Mouse (Mus musculus): ENCODE data around the gene AC161166.1. TPM values are rescaled to one million over a fixed set of nuclear protein-coding genes. Genes with fewer than 3 reads are reported as not detected.

Gene AC161166.1
- polyA plus RNA-seq, 1 experiment from 2014 or later, result 0.32 TPM

GRCm38 (mm10) chr7:24481474-24482207 is 30.6 kb downstream of the AC161166.1 start, which contains the start of gene Cadm4:
Gene Cadm4, plus strand, starts transcription at chr7:24482023.
- no peaks in the 10 kb centered on the region for H3K9me3 ChIP-seq
- WGBS, result under 1% methylated on average over 66 of the region's 83 CpGs
- H3K27me3 ChIP-seq, result peaks cover 33% of the 10 kb centered on the region; the same call in 1 of the 2 replicates
- H3K4me3 ChIP-seq, result peak within 1 kb of the TSS; percentile 65
- H3K4me2 ChIP-seq, result peak within 1 kb of the TSS; percentile 98
- no peaks in the 10 kb centered on the region for H3K36me3 ChIP-seq
- H3K9ac ChIP-seq, result peak within 1 kb of the TSS; percentile 44
- H3K4me1 ChIP-seq, result peaks cover 15% of the 10 kb centered on the region
- ATAC-seq (ENCODE audit: insufficient number of reproducible peaks, low FRiP score, low TSS enrichment, low read depth), result peak; percentile 68
- H3K27ac ChIP-seq, result no peak within 1 kb of the TSS

GRCm38 (mm10) chr7:24480986-24481473 is 31.2 kb downstream of the AC161166.1 start:
- peak overlapping the region; percentile 44 for H3K9ac ChIP-seq
- H3K9me3 ChIP-seq, result no peaks in the 10 kb centered on the region
- H3K27me3 ChIP-seq, result peaks cover 33% of the 10 kb centered on the region; the same call in 1 of the 2 replicates
- no peak for ATAC-seq (ENCODE audit: insufficient number of reproducible peaks, low FRiP score, low TSS enrichment, low read depth)
- peak overlapping the region; percentile 98 for H3K4me2 ChIP-seq
- H3K4me1 ChIP-seq, result peaks cover 15% of the 10 kb centered on the region
- H3K4me3 ChIP-seq, result peak overlapping the region; percentile 65
- no peak overlapping the region for H3K27ac ChIP-seq
- H3K36me3 ChIP-seq, result no peaks in the 10 kb centered on the region
- WGBS, result 12% methylated on average over 14 of the region's 14 CpGs

- no peak overlapping the region for H3K4me2 ChIP-seq
- no peak for ATAC-seq (ENCODE audit: insufficient number of reproducible peaks, low FRiP score, low TSS enrichment, low read depth)
- WGBS, result 60% methylated on average over 18 of the region's 18 CpGs
- H3K9ac ChIP-seq, result no peak overlapping the region
- peaks cover 33% of the 10 kb centered on the region; the same call in 1 of the 2 replicates for H3K27me3 ChIP-seq
- no peak overlapping the region for H3K27ac ChIP-seq
- H3K9me3 ChIP-seq, result no peaks in the 10 kb centered on the region
- no peaks in the 10 kb centered on the region for H3K36me3 ChIP-seq
- no peak overlapping the region for H3K4me3 ChIP-seq
- peaks cover 15% of the 10 kb centered on the region for H3K4me1 ChIP-seq
These were observed 31.9 kb downstream of the AC161166.1 start for GRCm38 (mm10) chr7:24480121-24480941.

GRCm38 (mm10) chr7:24479685-24480084 is 32.6 kb downstream of the AC161166.1 start:
- Histone ChIP-seq H3K4me1 (peaks cover 15% of the 10 kb centered on the region), H3K4me2 (no peak overlapping the region), H3K9ac (no peak overlapping the region), H3K9me3 (no peaks in the 10 kb centered on the region), H3K4me3 (no peak overlapping the region), H3K27me3 (peaks cover 33% of the 10 kb centered on the region; the same call in 1 of the 2 replicates), H3K36me3 (no peaks in the 10 kb centered on the region), H3K27ac (no peak overlapping the region)
- 94% methylated on average over 2 of the region's 2 CpGs for WGBS
- ATAC-seq (ENCODE audit: insufficient number of reproducible peaks, low FRiP score, low TSS enrichment, low read depth), result no peak

- no peaks in the 10 kb centered on the region for H3K9me3 ChIP-seq
- ATAC-seq (ENCODE audit: insufficient number of reproducible peaks, low FRiP score, low TSS enrichment, low read depth), result no peak
- no peak overlapping the region for H3K9ac ChIP-seq
- no peak overlapping the region for H3K4me2 ChIP-seq
- H3K27ac ChIP-seq, result no peak overlapping the region
- H3K4me3 ChIP-seq, result no peak overlapping the region
- peaks cover 30% of the 10 kb centered on the region; the same call in 1 of the 2 replicates for H3K27me3 ChIP-seq
- no peaks in the 10 kb centered on the region for H3K36me3 ChIP-seq
- 83% methylated on average over 5 of the region's 5 CpGs for WGBS
- H3K4me1 ChIP-seq, result peaks cover 15% of the 10 kb centered on the region
These were observed 33.3 kb downstream of the AC161166.1 start for GRCm38 (mm10) chr7:24478911-24479310.

- Histone ChIP-seq H3K9ac (no peak overlapping the region), H3K27me3 (peaks cover 15% of the 10 kb centered on the region; the same call in 1 of the 2 replicates), H3K4me1 (peaks cover 9% of the 10 kb centered on the region), H3K9me3 (no peaks in the 10 kb centered on the region), H3K36me3 (no peaks in the 10 kb centered on the region), H3K27ac (no peak overlapping the region), H3K4me2 (no peak overlapping the region), H3K4me3 (no peak overlapping the region)
- no peak for ATAC-seq (ENCODE audit: insufficient number of reproducible peaks, low FRiP score, low TSS enrichment, low read depth)
- WGBS, result 85% methylated on average over 7 of the region's 7 CpGs
These were observed 35.4 kb downstream of the AC161166.1 start for GRCm38 (mm10) chr7:24476856-24477255.

GRCm38 (mm10) chr7:24476338-24476737 is 35.9 kb downstream of the AC161166.1 start:
- 77% methylated on average over 8 of the region's 8 CpGs for WGBS
- no peak overlapping the region for H3K4me2 ChIP-seq
- ATAC-seq (ENCODE audit: insufficient number of reproducible peaks, low FRiP score, low TSS enrichment, low read depth), result no peak

GRCm38 (mm10) chr7:24474811-24475506 is 37.3 kb downstream of the AC161166.1 start:
- no peak for ATAC-seq (ENCODE audit: insufficient number of reproducible peaks, low FRiP score, low TSS enrichment, low read depth)
- no peaks in the 10 kb centered on the region for H3K27me3 ChIP-seq
- H3K9ac ChIP-seq, result no peak overlapping the region
- WGBS, result 36% methylated on average over 21 of the region's 21 CpGs
- no peaks in the 10 kb centered on the region; the same call in 1 of the 2 replicates for H3K9me3 ChIP-seq
- no peaks in the 10 kb centered on the region for H3K4me1 ChIP-seq
- no peaks in the 10 kb centered on the region for H3K36me3 ChIP-seq
- no peak overlapping the region for H3K27ac ChIP-seq
- no peak overlapping the region for H3K4me2 ChIP-seq
- H3K4me3 ChIP-seq, result no peak overlapping the region

More at GRCm38 (mm10) chr7:24476338-24476737, 35.9 kb downstream of the AC161166.1 start:
- Histone ChIP-seq H3K4me3 (no peak overlapping the region), H3K36me3 (no peaks in the 10 kb centered on the region), H3K9me3 (no peaks in the 10 kb centered on the region), H3K9ac (no peak overlapping the region), H3K4me1 (peaks cover 6% of the 10 kb centered on the region), H3K27ac (no peak overlapping the region), H3K27me3 (peaks cover 12% of the 10 kb centered on the region; the same call in 1 of the 2 replicates)

- WGBS, result 55% methylated on average over 10 of the region's 10 CpGs
- Histone ChIP-seq H3K4me1 (no peaks in the 10 kb centered on the region), H3K27ac (no peak overlapping the region), H3K36me3 (no peaks in the 10 kb centered on the region), H3K27me3 (no peaks in the 10 kb centered on the region), H3K4me3 (no peak overlapping the region), H3K9ac (no peak overlapping the region), H3K4me2 (no peak overlapping the region), H3K9me3 (no peaks in the 10 kb centered on the region; the same call in 1 of the 2 replicates)
- ATAC-seq (ENCODE audit: insufficient number of reproducible peaks, low FRiP score, low TSS enrichment, low read depth), result 0 out of 2 replicates have a peak, but pooled peaks have one; percentile 11
These were observed 38.2 kb downstream of the AC161166.1 start for GRCm38 (mm10) chr7:24473913-24474529.

- no peaks in the 10 kb centered on the region; the same call in 1 of the 2 replicates for H3K9me3 ChIP-seq
- no peak overlapping the region for H3K27ac ChIP-seq
- H3K4me2 ChIP-seq, result no peak overlapping the region
- no peak for ATAC-seq (ENCODE audit: insufficient number of reproducible peaks, low FRiP score, low TSS enrichment, low read depth)
- no peaks in the 10 kb centered on the region for H3K36me3 ChIP-seq
- H3K4me3 ChIP-seq, result no peak overlapping the region
- H3K4me1 ChIP-seq, result no peaks in the 10 kb centered on the region
- WGBS, result 73% methylated on average over 7 of the region's 7 CpGs
- H3K9ac ChIP-seq, result no peak overlapping the region
- H3K27me3 ChIP-seq, result no peaks in the 10 kb centered on the region
These were observed 39.3 kb downstream of the AC161166.1 start for GRCm38 (mm10) chr7:24472937-24473336.

- Histone ChIP-seq H3K9me3 (no peaks in the 10 kb centered on the region; the same call in 1 of the 2 replicates), H3K9ac (no peak overlapping the region), H3K36me3 (no peaks in the 10 kb centered on the region), H3K27me3 (no peaks in the 10 kb centered on the region), H3K27ac (no peak overlapping the region), H3K4me1 (no peaks in the 10 kb centered on the region), H3K4me3 (no peak overlapping the region), H3K4me2 (no peak overlapping the region)
- no peak for ATAC-seq (ENCODE audit: insufficient number of reproducible peaks, low FRiP score, low TSS enrichment, low read depth)
- 78% methylated on average over 6 of the region's 6 CpGs for WGBS
These were observed 39.8 kb downstream of the AC161166.1 start for GRCm38 (mm10) chr7:24472442-24472841.

All from limb, embryonic 15.5 days (tissue).